Mouse (Mus musculus) left cerebral cortex, adult 8-10 months (tissue): ENCODE measurements around the gene Slc29a1. TPM values are rescaled to one million over a fixed set of nuclear protein-coding genes. Genes with fewer than 3 reads are reported as not detected.
"Not testable (repeated sequence)": the region's sequence is repeated elsewhere in the genome, so short reads cannot be mapped to it uniquely, and the experiment has no call there.

Source experiments
- DNase-seq, 2 experiments: peaks; one replicate each; pipeline ENCODE4 v3.0.0; 2022; ENCODE audit warnings: low spot score in 2 of 2
- total RNA-seq, 4 experiments: library from RNA; stranded (reverse); gene quantifications; 2 replicates each; pipeline ENCODE4 v1.2.4; 2022

Slc29a1 gene
- total RNA-seq, result 10 to 100 TPM; 27.4 to 32.1 (median 29.5) TPM

DNA sequence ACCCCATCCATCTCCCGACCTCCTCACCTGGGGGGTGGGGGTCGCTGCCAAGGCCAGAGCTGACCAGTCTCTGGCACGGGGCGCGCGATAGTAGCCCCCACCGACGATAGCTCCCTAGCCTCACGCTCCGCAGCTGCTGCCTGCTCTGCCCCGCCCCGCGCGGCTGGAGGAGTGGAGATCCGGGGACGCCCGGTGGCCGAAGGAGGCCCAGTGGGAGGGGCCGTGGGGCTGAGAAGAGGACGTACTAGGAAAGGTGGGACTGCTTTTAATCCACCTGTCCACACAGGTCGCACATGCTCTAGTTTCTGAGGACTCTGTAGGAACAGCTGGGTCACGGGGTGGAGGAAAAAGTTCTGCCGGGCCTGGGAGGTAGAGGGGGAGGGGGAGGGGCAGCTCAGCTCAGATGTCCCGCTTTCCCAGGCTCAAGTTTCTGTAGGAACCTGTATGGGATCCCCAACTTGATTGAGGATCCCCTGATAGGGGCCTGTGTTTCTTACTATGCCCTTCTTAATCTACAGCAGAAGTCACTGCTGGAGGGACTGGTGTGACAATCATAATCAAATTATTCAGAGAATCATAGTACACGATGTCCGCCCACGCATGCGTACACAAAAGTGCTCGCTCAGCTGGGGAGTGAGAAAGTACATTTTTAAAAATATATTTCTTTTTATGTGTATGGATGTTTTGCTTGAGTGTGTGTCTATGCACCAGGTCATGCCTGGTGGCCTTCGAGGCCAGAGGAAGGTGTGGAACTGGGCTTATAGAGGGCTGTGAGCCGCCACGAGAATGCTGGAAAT, at the start of gene Slc29a1:
Slc29a1 (minus strand) TSS at position 161 of the 797 bp plus-strand sequence.
- no peak for DNase-seq

DNA sequence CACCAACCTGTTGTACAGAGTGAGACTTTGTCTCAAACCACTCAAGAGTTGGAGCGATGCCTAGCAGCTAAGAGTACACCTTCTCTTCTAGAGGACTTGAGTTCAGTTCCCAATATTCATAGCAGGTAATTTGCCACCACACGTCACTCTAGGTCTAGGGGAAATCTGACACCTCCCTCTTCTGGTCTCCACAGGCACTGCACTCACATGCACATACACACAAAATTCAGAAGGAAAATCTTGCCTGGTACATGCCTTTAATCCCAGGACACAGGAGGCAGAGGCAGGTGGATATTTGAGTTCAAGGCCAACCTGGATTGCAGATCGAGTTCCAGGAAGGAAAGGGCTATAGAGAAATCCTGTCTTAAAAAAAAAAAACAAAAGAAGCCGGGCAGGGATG, 44.8 kb upstream of the Slc29a1 start:
- DNase-seq, result no peak

DNA sequence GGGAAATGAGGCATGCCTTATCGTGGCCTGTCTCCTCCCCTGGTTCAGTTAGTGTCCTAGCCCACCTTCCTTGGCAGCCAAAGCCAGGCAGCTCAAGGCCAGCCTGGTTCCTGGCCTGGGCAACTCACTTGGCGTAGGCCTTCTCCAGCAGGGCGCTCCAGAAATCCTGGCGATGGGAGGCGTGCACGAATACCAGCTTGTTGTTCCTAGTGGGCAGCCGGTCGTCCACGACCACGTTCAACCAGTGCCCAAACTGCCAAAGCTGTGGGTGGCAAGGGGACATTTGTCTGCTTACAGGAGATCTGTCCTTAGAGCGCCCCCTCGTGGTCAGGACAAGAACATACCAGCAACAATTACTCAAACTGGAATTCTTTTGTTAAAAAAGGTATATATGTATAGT, 43.3 kb upstream of the Slc29a1 start:
- peak; percentile 46 to 52 for DNase-seq

DNA sequence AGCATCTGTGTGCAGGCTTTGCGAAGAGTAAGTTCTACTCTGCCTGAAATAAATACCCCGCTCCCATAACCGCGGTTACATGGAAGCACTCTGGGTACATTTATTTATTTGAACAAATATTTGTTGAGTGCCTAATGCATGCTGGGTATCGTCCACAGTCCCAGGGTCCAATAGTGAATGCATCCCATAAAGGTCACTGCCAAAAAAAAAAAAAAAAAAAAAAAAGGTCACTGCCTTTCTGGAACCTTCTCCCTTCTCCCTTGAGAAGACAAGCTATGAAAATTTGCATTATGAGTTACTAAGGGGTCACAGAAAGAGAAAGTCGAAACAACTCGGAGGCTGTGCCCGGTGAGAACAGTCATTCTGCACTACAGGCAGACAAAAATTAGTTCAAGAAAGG, 42.6 kb upstream of the Slc29a1 start:
- no peak for DNase-seq

DNA sequence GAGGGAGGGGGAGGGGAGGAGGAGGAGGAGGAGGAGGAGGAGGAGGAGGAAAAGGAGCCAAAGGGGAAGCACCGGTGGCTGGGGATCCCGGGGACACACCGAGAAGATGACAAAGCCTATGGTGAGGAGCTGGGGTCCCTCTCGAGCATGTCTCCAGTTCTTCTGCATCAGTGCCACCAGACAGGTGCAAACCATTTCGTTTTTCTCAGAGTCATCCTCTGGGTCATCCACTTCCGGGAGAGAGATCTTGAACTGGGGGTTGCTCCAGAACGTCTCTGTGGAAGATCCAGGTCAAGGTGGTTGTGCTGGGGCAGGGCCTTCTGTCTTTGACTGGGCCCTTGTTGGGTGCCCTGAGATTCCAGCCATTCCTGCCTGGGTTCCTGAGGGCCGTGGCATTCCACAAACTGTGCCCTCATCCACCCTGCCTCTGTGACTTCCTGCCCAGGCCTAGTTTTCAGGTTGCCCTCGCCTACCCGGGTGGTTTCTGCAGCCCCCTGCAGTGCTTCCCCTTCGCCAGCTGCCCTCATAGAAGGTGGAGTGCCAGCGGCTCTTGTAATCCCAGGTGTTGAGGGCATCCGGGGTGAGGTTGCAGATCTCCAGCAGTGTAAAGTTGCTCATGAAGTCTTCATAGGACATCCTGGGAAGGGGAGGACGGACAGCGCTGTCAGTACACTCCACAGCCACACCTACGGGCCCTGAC, 39.3 kb upstream of the Slc29a1 start:
- DNase-seq, result no peak

DNA sequence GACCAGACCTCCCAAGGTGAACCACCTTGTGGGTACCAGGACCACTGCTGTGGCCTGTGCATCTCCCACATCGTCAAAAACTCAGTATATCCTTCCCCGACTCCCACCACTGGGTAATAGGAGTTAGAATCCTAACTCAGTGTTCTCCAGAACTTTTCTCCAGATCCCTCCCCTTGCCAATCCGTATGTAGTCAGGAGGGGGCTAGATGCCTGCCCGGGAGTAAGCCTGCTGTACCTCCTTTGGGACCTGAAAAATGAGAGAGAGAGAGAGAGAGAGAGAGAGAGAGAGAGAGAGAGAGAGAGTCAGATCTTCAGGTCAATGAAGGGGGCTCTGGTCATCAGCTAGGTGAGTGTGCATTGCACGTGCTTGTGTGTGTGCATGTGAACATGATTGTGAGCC, 34.6 kb upstream of the Slc29a1 start:
- no peak for DNase-seq

DNA sequence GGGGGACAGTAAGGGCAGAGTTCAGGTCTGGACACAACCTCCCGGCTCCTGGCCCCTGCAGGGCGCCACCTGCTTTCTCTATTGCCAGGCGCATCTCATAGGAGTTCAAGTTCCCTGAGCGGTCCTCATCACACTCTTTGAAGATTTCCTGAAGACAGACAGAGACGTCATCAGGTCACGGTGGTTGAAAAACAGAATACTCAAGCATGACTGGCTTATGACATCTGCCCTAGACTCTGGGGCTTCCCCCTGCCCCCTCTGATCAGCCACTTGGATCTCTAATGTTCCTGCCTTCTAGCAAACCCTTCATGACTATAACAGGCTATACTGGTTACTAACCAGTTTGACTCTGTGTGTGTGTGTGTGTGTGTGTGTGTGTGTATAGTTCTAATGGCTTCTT, 32.5 kb upstream of the Slc29a1 start:
- no peak for DNase-seq

DNA sequence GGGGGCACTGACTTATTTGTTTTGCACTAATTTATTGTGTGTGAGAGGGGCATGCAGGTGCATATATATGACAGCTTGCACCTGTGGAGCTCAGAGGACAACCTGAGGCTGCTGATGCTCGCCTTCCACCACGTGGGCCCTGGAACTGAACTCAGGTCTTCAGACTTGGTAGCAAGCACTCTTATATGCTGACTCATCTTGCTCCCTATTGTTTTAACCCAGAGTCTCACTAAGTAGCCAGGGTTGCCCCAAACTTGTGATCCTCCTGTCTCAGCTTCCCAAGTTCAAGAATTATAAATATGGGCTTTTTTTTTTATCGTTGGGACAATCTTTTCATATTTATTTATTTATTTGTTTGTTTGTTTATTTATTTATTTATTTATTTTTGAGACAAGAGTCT, 31.6 kb upstream of the Slc29a1 start:
- DNase-seq, result no peak

DNA sequence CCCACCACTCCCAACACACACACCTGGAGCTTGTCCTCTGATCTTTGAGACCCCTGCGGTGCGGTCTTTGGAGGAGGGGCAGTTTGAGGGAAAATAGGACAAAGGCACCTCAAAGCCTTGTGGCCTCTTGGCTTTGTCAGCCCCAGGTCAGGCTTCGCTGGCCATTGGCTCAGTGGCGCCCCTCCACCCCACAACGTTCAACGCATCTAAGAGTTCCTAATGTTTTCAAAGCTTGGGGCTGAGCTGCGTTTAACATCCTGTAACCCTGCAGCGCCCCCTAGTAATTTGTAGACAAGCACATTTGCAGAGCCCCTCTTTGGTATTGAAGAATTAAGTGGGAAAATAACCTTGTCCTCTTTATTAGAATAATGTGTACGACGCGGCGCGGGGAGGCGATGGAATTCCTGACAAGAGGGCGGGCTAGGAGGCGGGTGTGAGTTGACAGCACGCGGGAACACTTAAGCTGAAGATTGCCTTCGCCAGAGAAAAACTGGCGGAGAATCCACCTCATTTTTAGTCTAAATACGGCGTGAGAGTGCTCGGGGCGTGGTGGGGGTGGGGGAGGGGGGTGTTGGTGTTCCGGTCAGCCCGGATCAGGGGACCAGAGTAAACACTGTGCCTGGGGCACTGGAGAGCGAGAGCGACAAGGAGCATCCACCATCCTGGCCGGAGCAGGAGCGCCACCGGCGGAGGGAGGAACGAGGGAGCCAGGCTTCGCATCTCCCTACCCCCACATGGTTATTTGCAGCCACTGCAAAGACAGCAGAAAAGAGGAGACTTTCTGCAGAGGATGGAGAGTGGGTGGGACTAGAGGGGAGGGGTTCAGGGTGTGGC, 30.7 kb upstream of the Slc29a1 start:
- DNase-seq, result peak; percentile 40 to 67

DNA sequence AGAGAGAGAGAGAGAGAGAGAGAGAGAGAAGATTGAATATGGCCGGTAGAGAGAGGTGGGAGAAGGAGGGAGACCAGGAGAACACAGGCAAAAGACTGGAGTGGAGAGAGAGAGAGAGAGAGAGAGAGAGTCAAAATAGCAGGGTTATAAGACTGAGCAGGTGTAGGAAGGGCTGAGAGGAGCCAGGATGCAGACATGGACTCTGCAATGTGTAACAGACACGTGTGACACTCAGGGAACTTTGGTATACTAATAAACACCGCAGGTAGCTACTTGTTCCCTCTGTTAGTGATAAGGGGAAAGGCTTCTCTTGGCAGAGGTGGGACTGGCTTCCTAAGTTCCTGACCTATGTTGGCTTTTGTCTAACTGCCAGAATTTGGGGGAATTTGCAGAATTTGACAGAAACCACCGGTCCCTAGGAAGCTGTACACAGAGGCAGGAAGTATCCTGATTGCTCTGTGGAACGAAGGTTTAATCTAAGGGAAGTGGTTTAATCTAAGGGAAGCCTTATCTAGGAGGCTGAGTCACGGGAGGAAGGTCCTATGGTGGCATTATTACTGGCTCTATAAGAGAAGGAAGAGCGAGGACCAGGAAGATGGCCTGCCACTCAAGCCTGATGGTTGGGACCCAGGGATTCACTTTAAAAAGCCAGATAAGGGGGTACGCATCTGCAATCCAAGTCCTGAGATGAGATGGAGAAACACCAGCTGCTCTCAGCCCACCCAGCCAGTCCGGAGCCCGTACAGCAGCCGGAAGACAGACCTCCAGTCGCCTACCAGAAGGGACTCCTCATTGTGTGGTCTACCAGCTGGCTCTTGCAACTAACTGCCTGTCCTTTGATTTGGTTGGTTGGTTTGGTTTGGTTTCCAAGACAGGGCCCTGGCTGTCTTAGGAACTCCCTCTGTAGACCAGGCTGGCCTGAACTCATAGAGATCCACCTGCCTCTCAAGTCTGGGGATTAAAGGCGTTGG, 29.8 kb upstream of the Slc29a1 start:
- no peak for DNase-seq

DNA sequence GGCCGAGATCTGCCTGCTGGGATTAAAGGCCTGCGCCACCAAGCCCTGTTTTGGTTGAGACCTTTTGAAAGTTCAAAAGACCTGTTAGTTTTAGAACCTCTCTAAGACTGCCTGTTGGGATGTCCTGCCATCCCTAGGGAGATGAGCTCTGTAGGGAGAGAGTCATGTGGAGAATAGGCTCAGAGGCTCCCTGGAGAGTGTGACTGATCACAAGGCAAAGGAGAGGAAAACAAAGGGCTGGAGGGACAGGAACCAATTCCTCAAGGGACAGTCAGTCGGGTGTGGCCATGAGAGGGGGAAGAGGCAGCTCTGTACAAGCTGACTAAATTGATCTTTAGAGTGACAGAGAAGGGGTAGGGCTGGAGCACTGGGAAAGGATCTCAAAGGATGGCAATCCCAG, 28.8 kb upstream of the Slc29a1 start:
- no peak for DNase-seq

DNA sequence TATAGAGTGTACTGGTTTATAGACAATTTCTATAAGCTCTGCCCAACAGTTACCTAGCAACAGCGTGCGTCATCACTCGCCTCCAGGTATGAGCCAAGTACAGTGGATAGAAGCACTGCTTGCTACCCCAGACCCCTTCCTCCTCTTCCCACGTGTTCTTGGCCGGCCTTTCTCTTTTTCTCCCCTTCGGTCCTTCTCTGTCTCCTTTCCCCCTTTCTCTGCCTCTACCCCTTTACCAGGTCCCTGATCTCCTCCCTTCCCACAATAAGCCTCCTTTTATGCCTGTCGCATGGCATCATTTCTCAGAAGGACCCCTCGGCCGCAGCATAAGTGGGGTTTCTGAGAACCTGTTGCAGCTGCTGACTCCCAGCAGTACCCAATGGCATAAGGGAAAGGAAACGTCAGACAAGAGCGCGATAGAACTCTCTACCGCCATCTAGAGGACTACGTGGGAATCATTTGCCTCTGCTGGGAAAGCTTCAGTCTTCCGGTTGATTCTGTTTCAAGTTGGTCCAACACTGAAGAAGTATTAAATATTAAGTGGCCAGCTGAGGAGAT, 27.2 kb upstream of the Slc29a1 start:
- DNase-seq, result peak; percentile 12 to 48

DNA sequence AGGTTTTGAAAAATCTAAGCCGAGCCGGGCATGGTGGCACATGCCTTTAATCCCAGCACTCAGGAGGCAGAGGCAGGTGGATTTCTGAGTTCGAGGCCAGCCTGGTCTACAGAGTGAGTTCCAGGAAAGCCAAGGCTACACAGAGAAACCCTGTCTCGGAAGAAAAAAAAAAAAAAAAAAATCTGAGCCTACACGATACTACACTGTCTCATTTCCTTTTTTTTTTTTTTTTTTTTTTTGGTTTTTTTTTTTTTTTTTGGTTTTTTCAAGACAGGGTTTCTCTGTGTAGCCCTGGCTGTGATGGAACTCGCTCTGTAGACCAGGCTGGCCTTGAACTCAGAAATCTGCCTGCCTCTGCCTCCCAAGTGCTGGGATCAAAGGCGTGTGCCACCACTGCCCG, 24.0 kb upstream of the Slc29a1 start:
- DNase-seq, result not testable (repeated sequence)

DNA sequence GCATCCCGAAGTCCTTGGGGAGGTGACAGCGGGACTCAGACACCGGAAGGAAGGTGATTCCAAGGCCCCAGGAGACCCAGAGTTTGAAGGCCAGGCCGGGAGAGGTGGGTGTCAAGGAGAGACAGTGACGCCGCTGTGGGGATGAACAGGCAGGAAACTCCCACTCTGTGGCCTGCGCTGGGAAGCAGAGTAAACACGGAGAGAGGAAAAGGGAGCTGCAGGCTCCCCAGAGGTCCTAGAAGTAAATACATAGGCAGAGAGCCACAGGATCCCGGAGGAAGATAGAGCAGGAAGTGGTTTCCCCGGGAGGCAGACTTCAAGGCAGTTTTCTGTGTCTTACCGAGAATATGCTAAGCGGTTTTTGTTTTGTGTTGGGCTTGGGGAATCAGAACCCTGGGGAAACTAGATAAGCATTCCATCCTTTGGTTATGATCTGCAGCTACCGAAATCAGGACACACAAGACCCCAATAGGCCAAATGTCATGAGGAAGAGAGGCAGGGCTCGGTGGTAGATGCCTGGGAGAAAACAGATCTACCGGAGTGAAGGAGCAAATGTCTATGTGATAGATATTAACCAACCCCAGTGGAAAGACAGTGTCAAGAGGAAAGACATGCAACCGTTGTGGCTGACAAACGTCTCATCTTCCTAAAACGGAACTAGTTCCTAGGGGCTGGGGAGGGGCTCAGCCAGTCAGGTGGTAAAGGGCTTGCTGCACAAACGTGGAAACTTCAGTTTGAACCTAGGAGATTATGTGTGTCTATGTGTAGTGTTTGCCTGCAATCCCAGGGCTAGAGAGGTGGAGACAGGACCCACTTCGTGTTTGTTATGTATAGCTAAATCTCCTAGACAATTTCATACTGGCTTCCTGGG, 20.2 kb upstream of the Slc29a1 start:
- DNase-seq, result no peak

DNA sequence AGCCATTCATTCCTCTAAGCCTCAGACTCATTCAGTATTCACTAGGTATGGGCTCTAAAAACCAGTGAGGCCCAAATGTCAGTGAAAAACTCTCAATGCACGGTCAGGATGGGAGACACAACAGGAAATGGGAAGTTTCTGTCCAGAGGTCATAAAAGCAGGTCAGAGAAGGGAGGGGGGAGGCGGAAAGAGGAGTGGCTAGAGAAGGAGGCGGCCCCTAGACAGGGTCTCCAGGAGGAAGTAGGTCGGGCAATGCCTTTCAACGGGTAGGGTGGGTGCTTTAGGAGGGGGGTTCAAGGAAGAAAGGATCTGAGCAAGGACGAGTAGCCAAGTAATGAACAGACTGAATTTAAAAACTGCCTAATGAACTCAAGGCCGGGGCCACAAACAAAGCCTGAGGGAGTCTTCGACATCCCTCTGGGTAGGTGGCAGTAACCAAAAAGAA, 19.6 kb upstream of the Slc29a1 start:
- DNase-seq, result no peak

DNA sequence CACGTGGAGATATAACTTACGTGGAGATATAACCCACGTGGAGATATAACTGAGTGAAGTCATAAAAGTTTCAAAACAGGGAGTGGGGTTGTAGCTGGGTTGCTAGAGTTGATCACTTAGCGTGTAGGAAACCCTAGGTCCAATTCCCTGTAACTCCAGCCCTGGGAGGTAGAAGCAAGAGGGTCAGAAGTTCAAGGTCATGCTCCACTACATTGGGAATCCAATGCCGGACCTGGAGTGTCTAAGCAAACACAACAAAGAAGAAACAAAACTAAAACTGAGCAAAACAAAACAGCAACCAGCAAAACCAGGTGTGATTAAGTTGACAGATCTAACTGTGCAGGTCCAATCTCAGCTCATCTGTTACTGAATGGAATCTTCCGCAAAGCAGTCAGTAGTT, 18.2 kb upstream of the Slc29a1 start:
- DNase-seq, result no peak

DNA sequence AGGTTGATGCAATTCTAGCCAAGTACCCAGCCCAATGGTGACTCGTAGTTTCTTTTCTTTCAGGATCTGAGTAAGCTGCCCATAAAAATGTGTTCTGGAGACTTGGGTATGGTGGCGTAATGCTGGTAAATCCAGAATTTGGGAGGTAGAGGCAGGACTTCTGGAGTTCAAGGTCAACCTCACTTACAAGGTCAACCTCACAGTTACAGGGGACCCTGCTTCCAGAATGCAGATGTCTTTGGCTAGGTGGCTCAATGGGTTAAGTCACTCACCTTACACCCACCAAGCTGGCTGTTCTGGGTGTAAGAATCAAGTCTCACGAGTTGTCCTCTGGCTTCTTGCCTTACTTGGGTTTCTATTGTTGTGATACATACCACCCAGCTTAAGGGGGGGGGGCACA, 17.3 kb upstream of the Slc29a1 start:
- DNase-seq, result no peak

DNA sequence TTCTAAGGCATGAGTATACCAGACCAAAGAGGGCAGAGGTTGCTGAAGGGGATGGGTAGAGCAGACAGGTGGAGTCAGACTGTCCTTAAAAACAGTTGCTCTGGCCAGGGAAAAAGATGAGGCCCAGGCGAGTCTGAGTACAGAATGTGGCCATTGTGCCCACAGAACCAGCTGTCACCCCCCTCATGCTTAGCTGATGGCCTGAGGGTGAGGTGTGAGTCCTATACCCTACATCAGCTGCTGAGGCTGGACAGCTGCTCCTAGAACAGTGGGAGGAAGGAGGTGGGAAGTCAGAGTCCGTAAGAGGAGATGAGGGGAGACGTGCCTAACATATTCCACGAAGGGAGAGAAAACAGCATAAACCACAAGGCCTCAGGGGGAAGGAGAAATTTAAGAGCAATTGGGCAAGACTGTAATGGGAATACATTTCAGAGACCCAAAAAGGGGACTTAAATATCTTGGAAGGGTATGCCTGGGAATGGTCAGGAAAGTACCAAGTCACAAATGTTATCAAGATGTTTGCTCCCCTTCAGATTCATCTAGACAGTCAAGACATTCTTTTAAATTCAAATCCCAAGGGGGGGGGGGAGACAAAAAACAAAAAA, 16.7 kb upstream of the Slc29a1 start:
- no peak for DNase-seq

DNA sequence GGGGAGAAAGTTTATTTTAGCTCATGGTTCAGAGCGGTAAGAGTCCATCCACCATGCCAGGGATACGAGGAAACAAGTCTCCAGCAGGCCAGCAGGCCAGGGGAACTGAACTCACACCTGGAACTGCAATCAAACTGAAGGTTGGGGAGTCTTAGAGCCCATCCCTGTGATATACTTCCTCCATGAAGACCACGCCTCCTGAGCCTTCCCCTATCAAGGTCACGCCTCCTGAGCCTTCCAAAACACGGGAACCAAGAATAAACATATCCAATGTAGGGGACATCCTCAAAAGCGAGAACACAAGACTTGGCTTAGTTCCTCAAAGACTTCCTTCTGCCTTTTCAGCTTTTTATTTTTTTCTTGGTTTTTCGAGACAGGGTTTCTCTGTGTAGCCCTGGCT, 13.5 kb upstream of the Slc29a1 start:
- DNase-seq, result no peak
